Mouse (Mus musculus): ENCODE data around the gene Ly6g6c. TPM values are rescaled to one million over a fixed set of nuclear protein-coding genes. Genes with fewer than 3 reads are reported as not detected.
"Not testable (repeated sequence)": the region's sequence is repeated elsewhere in the genome, so short reads cannot be mapped to it uniquely, and the experiment has no call there.

Gene Ly6g6c
- polyA plus RNA-seq, 1 experiment from 2014 or later, result not detected

DNA sequence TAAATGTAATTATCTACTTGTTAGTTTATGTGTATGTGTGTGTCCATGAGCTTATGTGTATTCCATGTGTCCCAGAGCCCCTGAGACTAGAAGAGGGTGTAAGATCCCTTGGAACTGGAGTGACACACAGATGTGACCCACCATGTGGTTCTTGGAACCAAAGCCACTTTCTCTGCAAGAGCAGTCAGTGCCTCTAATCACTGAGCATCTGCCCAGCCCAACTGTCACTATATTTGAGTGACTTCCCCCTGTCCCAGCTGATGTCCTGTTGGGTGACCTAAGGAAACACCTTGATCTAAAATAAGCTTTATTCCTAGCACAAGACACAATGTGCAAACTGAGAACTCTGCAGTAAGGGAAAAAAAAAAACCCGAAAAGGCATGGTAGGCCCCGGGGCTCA lies 36.9 kb upstream of the Ly6g6c start:
- peaks cover 11% of the 10 kb centered on the region for H3K4me1 ChIP-seq (ENCODE audit: control insufficient read depth, insufficient read depth, low read length)
- no peak overlapping the region for H3K27ac ChIP-seq (ENCODE audit: low read depth, low read length)
- no peaks in the 10 kb centered on the region for H3K36me3 ChIP-seq (ENCODE audit: control insufficient read depth, insufficient read depth, low read length)
- ATAC-seq (no peak), DNase-seq (ENCODE audit: low spot score) (no peak)
- H3K4me3 ChIP-seq (ENCODE audit: low read depth, low read length), result no peak overlapping the region
- H3K4me2 ChIP-seq (ENCODE audit: low read length), result no peak overlapping the region
- 84% methylated on average over 2 of the region's 2 CpGs for WGBS
- no peaks in the 10 kb centered on the region for H3K27me3 ChIP-seq (replicated peaks; ENCODE audit: control insufficient read depth, insufficient read depth, low read length)
- H3K9ac ChIP-seq (ENCODE audit: low read length), result no peak overlapping the region
- no peaks in the 10 kb centered on the region for H3K9me3 ChIP-seq (replicated peaks; ENCODE audit: control insufficient read depth, low read length)

DNA sequence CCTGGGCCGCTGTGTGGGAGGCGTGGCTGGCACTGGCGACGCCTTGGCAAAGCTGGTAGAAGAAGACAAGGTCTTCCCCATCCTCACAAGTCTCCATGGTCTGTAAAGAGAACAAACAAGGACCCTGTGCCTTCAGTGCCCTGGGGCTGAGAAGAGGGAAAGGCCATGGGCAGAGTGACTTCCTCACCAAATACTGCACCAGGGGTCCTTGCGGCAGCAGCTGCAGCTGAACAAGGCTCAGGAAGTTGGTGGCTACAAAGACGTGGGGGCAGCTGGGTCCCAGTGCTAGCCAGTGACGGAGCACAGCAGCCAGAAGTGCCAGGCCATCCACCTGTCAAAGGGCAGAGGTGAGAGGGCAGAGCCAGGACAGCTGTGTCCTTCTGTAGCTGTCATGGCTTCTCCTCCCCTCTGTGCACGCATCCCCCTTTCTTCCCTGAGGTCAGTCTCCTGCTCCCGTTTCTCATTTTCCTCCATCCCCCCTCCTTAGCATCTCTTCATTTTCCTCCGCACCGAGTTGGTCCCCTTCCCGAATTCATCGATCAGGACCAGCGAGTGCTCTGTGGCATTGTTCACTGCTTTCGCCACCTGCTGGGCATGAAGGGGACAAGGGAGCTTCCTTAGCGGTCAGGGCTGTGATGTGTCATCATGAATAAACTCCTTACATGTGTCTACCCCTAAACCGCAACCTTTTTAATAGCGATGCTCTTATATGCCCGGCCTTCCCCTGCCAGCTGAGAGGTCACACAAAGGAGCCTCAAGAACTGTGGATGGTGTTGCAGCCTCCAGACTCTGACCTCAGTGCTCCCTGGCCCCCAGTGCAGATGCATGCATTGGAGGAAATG lies 35.3 kb upstream of the Ly6g6c start:
- WGBS, result 32% methylated on average over 19 of the region's 19 CpGs

GRCm38 (mm10) chr17:35031272-35031671 lies 33.9 kb upstream of the Ly6g6c start:
- DNase-seq (ENCODE audit: low spot score), result no peak
- no peaks in the 10 kb centered on the region for H3K36me3 ChIP-seq (ENCODE audit: control insufficient read depth, insufficient read depth, low read length)
- H3K4me3 ChIP-seq (ENCODE audit: low read depth, low read length), result no peak overlapping the region
- H3K4me1 ChIP-seq (ENCODE audit: control insufficient read depth, insufficient read depth, low read length), result peaks cover 8% of the 10 kb centered on the region; the same call in 1 of the 2 replicates
- no peak for ATAC-seq
- H3K4me2 ChIP-seq (ENCODE audit: low read length), result no peak overlapping the region
- 87% methylated on average over 11 of the region's 11 CpGs for WGBS
- no peaks in the 10 kb centered on the region for H3K27me3 ChIP-seq (replicated peaks; ENCODE audit: control insufficient read depth, insufficient read depth, low read length)
- H3K9ac ChIP-seq (ENCODE audit: low read length), result no peak overlapping the region
- H3K27ac ChIP-seq (ENCODE audit: low read depth, low read length), result no peak overlapping the region
- H3K9me3 ChIP-seq (replicated peaks; ENCODE audit: control insufficient read depth, low read length), result no peaks in the 10 kb centered on the region

More for the DNA sequence above, 35.3 kb upstream of the Ly6g6c start:
- H3K9ac ChIP-seq (ENCODE audit: low read length), result no peak overlapping the region
- no peaks in the 10 kb centered on the region for H3K27me3 ChIP-seq (replicated peaks; ENCODE audit: control insufficient read depth, insufficient read depth, low read length)
- ATAC-seq, result no peak
- H3K9me3 ChIP-seq (replicated peaks; ENCODE audit: control insufficient read depth, low read length), result no peaks in the 10 kb centered on the region
- no peak for DNase-seq (ENCODE audit: low spot score)
- no peaks in the 10 kb centered on the region for H3K36me3 ChIP-seq (ENCODE audit: control insufficient read depth, insufficient read depth, low read length)
- H3K4me1 ChIP-seq (ENCODE audit: control insufficient read depth, insufficient read depth, low read length), result peaks cover 11% of the 10 kb centered on the region
- no peak overlapping the region for H3K4me3 ChIP-seq (ENCODE audit: low read depth, low read length)
- H3K4me2 ChIP-seq (ENCODE audit: low read length), result peak overlapping the region; percentile 0; the same call in 1 of the 2 replicates
- H3K27ac ChIP-seq (ENCODE audit: low read depth, low read length), result no peak overlapping the region

GRCm38 (mm10) chr17:35031880-35032279 lies 33.3 kb upstream of the Ly6g6c start:
- H3K4me2 ChIP-seq (ENCODE audit: low read length), result no peak overlapping the region
- H3K36me3 ChIP-seq (ENCODE audit: control insufficient read depth, insufficient read depth, low read length), result no peaks in the 10 kb centered on the region
- no peak overlapping the region for H3K27ac ChIP-seq (ENCODE audit: low read depth, low read length)
- WGBS, result 91% methylated on average over 7 of the region's 7 CpGs
- ATAC-seq (no peak), DNase-seq (ENCODE audit: low spot score) (no peak)
- H3K27me3 ChIP-seq (replicated peaks; ENCODE audit: control insufficient read depth, insufficient read depth, low read length), result no peaks in the 10 kb centered on the region
- H3K9me3 ChIP-seq (replicated peaks; ENCODE audit: control insufficient read depth, low read length), result no peaks in the 10 kb centered on the region
- H3K4me1 ChIP-seq (ENCODE audit: control insufficient read depth, insufficient read depth, low read length), result peaks cover 8% of the 10 kb centered on the region; the same call in 1 of the 2 replicates
- no peak overlapping the region for H3K4me3 ChIP-seq (ENCODE audit: low read depth, low read length)
- no peak overlapping the region for H3K9ac ChIP-seq (ENCODE audit: low read length)

GRCm38 (mm10) chr17:35032323-35032870 lies 32.8 kb upstream of the Ly6g6c start:
- ATAC-seq, result no peak
- no peak overlapping the region for H3K4me3 ChIP-seq (ENCODE audit: low read depth, low read length)
- H3K4me2 ChIP-seq (ENCODE audit: low read length), result no peak overlapping the region
- H3K27me3 ChIP-seq (replicated peaks; ENCODE audit: control insufficient read depth, insufficient read depth, low read length), result no peaks in the 10 kb centered on the region
- no peak overlapping the region for H3K9ac ChIP-seq (ENCODE audit: low read length)
- no peak for DNase-seq (ENCODE audit: low spot score)
- no peaks in the 10 kb centered on the region for H3K36me3 ChIP-seq (ENCODE audit: control insufficient read depth, insufficient read depth, low read length)
- H3K4me1 ChIP-seq (ENCODE audit: control insufficient read depth, insufficient read depth, low read length), result peaks cover 6% of the 10 kb centered on the region; the same call in 1 of the 2 replicates
- H3K9me3 ChIP-seq (replicated peaks; ENCODE audit: control insufficient read depth, low read length), result no peaks in the 10 kb centered on the region
- H3K27ac ChIP-seq (ENCODE audit: low read depth, low read length), result no peak overlapping the region
- 79% methylated on average over 8 of the region's 8 CpGs for WGBS

- WGBS, result 79% methylated on average over 1 of the region's 1 CpGs
- ATAC-seq; H3K36me3 ChIP-seq (ENCODE audit: control insufficient read depth, insufficient read depth, low read length); H3K27me3 ChIP-seq (replicated peaks; ENCODE audit: control insufficient read depth, insufficient read depth, low read length); DNase-seq (ENCODE audit: low spot score); H3K4me3 ChIP-seq (ENCODE audit: low read depth, low read length); H3K27ac ChIP-seq (ENCODE audit: low read depth, low read length); H3K4me1 ChIP-seq (ENCODE audit: control insufficient read depth, insufficient read depth, low read length); H3K9me3 ChIP-seq (replicated peaks; ENCODE audit: control insufficient read depth, low read length); H3K4me2 ChIP-seq (ENCODE audit: low read length); H3K9ac ChIP-seq (ENCODE audit: low read length): not testable (repeated sequence)
Observed at GRCm38 (mm10) chr17:35033703-35034102, 31.5 kb upstream of the Ly6g6c start.

DNA sequence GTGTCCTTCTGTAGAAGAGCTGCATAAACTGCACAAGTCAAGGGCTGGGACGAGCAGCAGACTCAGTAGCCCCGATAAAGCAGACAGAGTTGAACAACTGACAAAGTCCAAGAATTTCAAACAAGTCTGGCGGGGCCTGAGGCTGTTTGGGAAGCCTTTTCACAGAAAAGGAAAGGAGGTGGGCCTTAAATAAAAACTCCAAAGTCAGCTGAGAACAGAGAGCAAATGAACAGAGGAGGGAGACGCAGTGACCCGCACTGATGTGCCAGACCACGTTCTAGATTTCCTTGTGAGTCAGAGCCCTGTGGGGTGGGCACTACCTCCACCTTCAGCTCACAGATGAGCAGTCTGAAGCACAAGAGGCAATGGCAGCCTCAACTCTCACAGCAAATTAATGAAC lies 30.3 kb upstream of the Ly6g6c start:
- Histone ChIP-seq H3K4me3 (ENCODE audit: low read depth, low read length) (no peak overlapping the region), H3K27ac (ENCODE audit: low read depth, low read length) (no peak overlapping the region), H3K27me3 (replicated peaks; ENCODE audit: control insufficient read depth, insufficient read depth, low read length) (no peaks in the 10 kb centered on the region), H3K9ac (ENCODE audit: low read length) (no peak overlapping the region), H3K9me3 (replicated peaks; ENCODE audit: control insufficient read depth, low read length) (no peaks in the 10 kb centered on the region), H3K4me1 (ENCODE audit: control insufficient read depth, insufficient read depth, low read length) (no peaks in the 10 kb centered on the region), H3K36me3 (ENCODE audit: control insufficient read depth, insufficient read depth, low read length) (no peaks in the 10 kb centered on the region), H3K4me2 (ENCODE audit: low read length) (no peak overlapping the region)
- DNase-seq (ENCODE audit: low spot score) (no peak), ATAC-seq (no peak)
- 83% methylated on average over 6 of the region's 6 CpGs for WGBS

- H3K27ac ChIP-seq (ENCODE audit: low read depth, low read length), result no peak overlapping the region
- DNase-seq (ENCODE audit: low spot score), result no peak
- no peaks in the 10 kb centered on the region for H3K9me3 ChIP-seq (replicated peaks; ENCODE audit: control insufficient read depth, low read length)
- 87% methylated on average over 11 of the region's 11 CpGs for WGBS
- H3K4me1 ChIP-seq (ENCODE audit: control insufficient read depth, insufficient read depth, low read length), result no peaks in the 10 kb centered on the region
- no peak overlapping the region for H3K4me2 ChIP-seq (ENCODE audit: low read length)
- no peak for ATAC-seq
- H3K9ac ChIP-seq (ENCODE audit: low read length), result no peak overlapping the region
- no peaks in the 10 kb centered on the region for H3K36me3 ChIP-seq (ENCODE audit: control insufficient read depth, insufficient read depth, low read length)
- H3K27me3 ChIP-seq (replicated peaks; ENCODE audit: control insufficient read depth, insufficient read depth, low read length), result no peaks in the 10 kb centered on the region
- H3K4me3 ChIP-seq (ENCODE audit: low read depth, low read length), result no peak overlapping the region
Observed at GRCm38 (mm10) chr17:35039121-35039873, 25.9 kb upstream of the Ly6g6c start.

All from forebrain, embryonic 14.5 days (tissue).